Mouse (Mus musculus) cerebellum, postnatal 36 days (tissue): ENCODE results near the gene Gabrb3.

Experiments
- DNase-seq, 2 experiments: peaks; one replicate each; pipeline ENCODE4 v3.0.0; 2021 to 2022; ENCODE audit warnings: mixed read lengths in 2 of 2

The Gabrb3 gene

GRCm38 (mm10) chr7:57706976-57707740 is 287.7 kb downstream of the Gabrb3 start:
- no peak for DNase-seq

GRCm38 (mm10) chr7:57711709-57712108 is 292.2 kb downstream of the Gabrb3 start:
- DNase-seq: no peak

DNA sequence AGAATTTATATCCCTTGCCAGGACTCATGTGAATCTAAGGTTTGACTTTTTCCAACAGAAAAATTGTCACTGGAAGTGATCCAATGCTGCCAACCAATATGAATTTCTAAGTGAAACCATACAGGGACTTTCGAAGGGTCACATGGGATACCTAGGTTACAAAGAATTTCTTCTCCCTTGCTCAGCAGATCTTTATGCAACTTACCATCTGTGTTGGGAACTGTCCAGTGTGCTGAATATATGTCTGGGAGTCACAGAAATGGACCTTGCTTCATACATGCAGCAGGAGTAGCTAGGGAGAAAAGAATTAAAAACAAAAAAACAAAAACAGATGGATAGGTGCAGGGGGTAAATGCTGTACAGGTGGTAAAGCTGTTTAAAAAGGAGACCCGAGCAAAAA is 327.3 kb downstream of the Gabrb3 start:
- peak in 1 of 2 experiments; percentile 19 for DNase-seq

GRCm38 (mm10) chr7:57760466-57760865 is 341.0 kb downstream of the Gabrb3 start:
- no peak for DNase-seq

GRCm38 (mm10) chr7:57778754-57779153 is 359.3 kb downstream of the Gabrb3 start:
- no peak for DNase-seq

GRCm38 (mm10) chr7:57786102-57786501 is 366.6 kb downstream of the Gabrb3 start:
- peak; percentile 10 to 34 for DNase-seq

- no peak for DNase-seq
These were observed 368.0 kb downstream of the Gabrb3 start for GRCm38 (mm10) chr7:57787520-57787919.

DNA sequence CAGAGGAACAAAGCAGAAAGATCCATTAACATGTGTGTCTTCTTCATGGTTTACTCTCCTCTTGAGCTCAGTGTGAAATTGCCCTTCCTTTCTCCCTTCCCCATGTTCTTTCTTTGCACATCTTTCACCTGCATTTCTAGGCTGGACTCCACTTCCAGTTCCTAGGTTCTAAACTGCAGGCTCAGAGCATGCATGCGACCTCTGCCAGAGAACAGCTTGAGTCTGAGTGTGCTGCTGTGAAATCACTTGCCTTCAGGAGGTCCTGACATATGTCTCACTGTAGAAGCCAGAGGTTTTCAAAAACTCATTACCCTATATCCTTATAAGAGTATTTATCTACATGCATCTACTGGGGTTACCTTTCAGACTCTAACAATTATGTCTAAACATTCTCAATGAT is 383.8 kb downstream of the Gabrb3 start:
- peak in 1 of 2 experiments; percentile 13 for DNase-seq

- DNase-seq: no peak
These were observed 394.2 kb downstream of the Gabrb3 start for GRCm38 (mm10) chr7:57813716-57814115.

DNA sequence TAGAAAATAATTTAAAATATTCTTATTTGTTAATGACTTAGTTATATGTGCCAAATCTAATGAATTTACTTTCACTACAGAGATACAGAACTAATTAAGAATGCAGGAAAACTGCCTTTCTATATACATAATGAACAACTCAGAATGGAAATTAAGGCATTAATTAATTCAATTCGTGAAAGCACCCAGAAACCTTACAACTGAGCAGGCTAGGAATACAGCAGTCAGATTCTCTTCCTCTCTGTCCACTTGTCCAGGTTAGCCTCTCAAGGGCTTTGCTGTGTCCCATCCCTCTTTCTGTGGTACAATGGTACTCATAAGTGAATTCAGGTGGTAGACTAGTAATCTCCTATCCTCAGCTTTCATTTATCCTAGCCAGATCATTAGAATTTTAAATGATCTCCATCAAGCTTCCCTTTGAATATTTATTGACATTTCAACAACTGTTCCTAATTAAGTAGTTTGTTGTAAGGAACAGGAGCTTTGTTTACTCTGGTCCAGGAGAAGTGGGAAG is 422.9 kb downstream of the Gabrb3 start:
- no peak for DNase-seq

DNA sequence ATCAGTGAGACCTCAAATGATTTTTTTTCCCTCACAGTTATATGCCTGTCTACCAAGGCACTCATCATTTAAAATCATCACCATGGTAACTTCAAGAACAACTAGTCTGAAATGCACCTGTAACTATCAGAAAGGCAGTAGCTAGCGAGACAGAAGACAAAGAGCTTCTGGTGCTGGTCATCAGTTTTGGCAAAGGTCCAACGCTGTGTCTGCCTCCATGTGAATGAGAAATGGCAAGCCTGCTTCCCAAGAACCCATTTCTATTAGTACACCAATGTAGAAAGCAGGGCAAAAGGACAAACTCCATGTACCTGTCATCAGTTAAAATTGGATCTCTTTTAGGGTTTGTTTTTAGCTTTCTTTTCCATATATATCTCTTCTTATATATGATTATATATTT is 448.5 kb downstream of the Gabrb3 start:
- DNase-seq: peak in 1 of 2 experiments; percentile 3
